Mouse (Mus musculus): Measurements from ENCODE around the gene Impdh2.

The Impdh2 gene

GRCm38 (mm10) chr9:108560227-108560841, at the start of gene Impdh2:
Gene Impdh2, plus strand, starts transcription at chr9:108560286.
- peak; percentile 87 for DNase-seq (ENCODE audit: low spot score)

DNA sequence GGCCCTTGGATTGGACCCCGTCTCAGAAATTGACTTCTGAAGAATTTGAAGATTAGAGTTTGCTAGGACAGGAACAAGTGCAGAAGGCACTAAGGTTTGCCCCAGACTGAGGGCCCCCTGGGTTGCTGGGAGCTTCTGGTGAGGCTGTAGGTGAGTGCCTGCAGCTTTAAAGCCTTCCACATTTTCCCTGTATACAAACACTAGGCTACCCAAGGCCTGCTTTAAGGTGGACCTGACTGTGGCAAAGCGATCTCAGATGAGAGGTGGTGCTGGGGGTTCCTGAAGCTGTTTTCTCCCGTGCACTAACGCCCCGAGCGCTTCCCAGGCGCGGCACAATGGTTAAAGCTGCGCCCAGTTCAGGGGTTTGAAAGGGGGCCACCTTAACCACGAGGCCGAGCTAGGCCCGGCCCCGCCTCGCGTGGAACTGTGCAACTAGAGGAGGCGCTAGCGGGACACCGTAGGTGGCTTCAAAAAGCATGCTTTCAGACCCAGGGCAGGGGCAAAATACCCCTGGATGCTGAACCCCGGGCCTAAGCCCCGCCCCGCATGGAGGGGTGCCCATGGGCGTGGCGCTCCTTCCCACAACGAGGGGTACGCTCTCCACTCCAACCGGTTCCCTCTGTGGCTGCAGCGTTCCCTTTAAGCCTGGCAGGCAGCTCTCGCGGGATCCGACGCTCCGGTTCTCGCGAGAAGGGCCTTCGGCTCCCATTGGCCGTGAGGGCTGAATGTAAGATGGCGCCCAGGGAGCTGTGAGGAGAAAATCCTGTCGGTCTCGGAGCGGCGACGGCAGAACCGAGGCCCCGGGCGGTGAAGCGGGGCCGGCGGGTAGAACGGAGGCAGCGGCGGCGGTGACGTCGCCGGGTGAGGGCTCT, 43.5 kb upstream of the Impdh2 start, which contains the start of gene Qrich1:
Qrich1 (plus strand) TSS at position 427 of the 872 bp plus-strand sequence.
- DNase-seq (ENCODE audit: low spot score), result peak; percentile 90

- peak; percentile 79 for DNase-seq (ENCODE audit: low spot score)
Observed at GRCm38 (mm10) chr9:108517253-108517930, 42.7 kb upstream of the Impdh2 start.

DNA sequence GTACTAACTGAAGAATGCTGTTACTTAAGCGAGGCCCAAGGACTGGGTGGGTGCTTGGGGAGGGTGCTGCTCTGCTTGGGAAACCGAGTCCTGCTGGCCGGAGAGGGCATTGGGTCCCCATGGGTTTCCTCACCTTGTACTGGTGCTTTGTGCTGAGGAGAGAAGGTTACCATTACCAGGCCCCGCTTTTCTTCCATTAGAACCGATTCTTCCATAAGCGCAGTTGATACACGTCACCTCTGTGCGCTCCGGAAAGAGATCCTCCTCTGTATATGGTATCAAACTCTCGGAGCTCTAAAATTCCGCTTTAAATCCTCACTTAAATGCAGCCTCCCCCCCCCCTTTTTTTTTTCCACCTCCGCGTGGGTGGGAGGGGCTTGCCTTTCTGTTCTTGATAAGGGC, 42.2 kb upstream of the Impdh2 start:
- no peak for DNase-seq (ENCODE audit: low spot score)

DNA sequence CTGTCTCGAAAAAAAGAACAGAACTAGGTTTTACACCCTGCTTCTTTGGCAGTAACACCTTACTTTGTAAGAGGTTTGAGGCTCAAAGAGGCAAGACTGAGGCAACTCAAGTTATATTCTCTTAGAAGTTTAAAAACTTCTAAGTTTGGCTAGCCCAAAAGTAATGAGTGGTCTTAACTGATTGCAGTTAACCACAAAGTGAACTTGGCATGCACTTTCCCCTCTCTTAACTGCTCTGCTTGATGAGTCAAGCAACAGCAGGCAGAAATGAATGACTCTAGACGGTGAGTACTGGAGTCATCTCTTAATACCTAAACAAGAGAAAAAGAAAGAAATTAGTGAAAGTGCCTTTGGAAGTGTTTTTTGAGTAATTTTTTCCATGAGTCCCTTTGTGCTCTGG, 38.5 kb upstream of the Impdh2 start:
- DNase-seq (ENCODE audit: low spot score), result no peak

DNA sequence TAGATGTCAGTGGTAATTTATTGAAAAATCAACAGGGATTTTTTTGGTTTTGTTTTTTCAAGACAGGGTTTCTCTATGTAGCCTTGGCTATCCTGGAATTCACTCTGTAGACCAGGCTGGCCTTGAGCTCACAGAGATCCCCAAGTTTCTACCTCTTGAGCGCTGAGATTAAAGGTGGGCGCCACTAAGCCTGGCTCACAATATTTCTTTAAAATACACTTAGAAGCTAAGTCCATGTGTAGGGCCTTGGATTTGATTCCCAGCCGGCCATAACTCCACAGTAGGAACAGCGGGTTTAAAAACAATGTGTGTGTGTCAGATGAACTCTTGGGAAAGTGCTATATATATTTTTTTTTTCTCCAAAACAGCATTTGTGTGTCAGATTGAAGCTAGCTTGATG, 36.7 kb upstream of the Impdh2 start:
- no peak for DNase-seq (ENCODE audit: low spot score)

DNA sequence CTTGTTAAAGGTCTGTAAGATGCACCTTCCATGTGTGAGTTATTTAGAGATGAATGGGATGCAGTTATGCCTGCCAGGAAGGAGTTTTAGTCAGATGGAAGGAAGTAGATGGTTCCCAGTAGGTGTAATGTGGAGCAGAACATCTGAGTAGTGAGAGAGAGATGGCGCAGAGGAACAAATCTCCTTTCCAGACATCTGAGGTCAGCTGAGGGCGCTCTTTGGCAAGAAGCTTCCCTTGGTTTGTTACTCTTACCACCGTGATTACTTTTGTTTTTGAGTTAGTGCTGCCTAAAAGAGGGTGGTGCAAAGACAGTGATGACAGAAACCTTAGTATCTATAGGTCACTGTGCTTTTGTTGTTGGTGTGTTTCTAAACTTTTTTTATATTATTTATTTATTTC, 34.7 kb upstream of the Impdh2 start:
- DNase-seq (ENCODE audit: low spot score), result no peak

- no peak for DNase-seq (ENCODE audit: low spot score)
Observed at GRCm38 (mm10) chr9:108530954-108531353, 29.1 kb upstream of the Impdh2 start.

GRCm38 (mm10) chr9:108531496-108531895, 28.6 kb upstream of the Impdh2 start:
- no peak for DNase-seq (ENCODE audit: low spot score)

- no peak for DNase-seq (ENCODE audit: low spot score)
Observed at GRCm38 (mm10) chr9:108540846-108541245, 19.2 kb upstream of the Impdh2 start.

- DNase-seq (ENCODE audit: low spot score), result no peak
Observed at GRCm38 (mm10) chr9:108545986-108546385, 14.1 kb upstream of the Impdh2 start.

DNA sequence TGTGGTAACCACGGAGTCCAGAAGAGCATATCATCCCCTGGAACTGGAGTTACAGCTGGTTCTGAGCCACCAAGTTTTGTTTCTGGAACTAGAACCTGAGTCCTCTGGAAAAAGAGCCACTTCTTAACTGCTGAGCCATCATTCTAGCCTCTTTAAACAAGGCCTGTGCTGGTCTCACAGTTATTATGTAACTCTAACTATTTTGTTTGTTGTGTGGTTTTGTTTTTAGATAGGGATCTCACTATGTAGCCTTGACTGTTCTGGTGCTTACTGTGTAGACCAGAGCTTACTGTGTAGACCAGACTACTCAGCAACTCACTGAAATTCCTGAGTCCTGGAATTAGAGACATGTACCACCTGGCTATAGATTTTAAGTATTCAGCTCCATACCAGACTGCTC, 13.2 kb upstream of the Impdh2 start:
- no peak for DNase-seq (ENCODE audit: low spot score)

GRCm38 (mm10) chr9:108559169-108559568, 917 bp upstream of the Impdh2 start:
- DNase-seq (ENCODE audit: low spot score), result no peak

DNA sequence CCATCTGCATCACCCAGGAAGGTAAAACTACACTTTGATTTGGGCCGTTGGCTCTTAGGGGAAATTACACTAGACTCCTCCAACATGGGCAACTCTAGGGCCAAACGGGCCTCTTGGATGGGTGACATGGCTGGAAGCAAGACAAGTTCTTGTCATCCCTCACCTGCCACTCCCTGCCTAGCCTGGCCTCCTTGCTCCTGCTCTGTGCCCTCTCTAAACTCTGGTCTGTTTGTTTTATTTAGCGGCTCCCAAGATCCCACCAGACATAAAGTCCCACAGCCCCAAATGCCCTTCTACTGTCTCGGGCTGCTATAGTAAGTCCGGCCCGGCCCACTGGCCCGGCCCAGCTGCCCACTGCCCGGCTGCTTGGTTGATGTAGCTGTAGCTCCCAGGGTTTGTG, 3.6 kb downstream of the Impdh2 start:
- DNase-seq (ENCODE audit: low spot score), result no peak

DNA sequence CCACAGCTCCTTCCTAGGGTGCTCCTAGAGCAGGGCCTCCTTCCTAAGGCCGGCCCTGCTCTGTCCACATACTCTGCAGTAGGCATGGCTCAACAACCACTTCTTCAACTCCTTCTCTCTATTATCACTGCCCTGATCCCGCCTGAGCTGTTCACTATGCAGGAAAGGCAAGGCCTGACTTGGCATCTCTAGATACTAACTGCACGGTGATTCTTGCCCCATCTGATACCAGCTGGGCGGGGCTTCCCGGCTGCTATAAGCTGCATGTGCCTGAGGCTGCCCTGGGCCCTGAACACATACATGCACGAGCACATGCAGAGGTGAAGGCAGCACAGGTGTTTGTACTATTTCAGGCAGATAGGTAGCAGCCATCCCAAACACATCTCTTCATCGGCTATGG, 4.0 kb downstream of the Impdh2 start:
- DNase-seq (ENCODE audit: low spot score), result no peak

DNA sequence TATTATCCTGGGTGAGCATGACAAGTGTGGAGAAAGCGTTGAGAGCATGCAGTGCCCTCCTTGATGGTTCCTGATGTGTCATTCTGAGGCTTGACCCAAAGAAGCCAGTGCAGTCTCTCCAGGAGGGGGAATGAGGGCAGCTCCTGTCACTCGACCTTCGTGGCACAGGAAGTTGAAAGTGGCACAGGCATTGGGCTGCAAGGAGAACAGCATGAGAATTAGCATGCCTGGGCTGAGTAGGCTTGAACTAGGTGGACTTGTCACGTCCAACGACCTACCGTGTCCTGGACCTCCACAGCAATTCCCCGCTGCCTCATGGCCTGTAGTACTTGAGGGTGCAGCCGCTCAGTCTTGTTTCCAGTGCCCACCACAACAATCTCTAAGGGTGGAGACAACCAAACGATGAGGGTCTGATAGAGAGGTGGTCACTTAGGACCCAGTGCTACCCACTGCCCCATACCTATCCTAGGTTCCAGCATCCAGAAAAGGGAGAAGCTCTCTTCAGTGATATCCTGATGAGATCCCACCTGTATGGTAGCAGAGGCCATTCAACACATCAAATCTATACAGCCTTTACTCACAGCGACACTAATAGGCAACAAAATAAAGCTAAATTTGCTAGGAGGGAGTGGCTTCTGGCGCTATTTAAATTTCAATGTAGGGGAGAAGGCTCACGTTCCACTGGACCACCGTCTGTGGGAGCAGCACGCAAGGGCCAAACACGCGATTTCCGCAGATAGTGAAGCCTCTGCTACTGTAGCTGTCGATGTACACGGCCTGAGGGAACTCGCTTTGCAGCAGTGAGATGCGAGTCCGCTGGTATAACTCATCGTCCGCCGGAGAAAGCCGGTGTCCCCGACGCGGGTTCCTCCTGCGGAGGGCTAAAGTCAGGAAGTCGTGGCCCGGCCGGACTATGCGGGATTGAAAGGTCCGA, 6.1 kb downstream of the Impdh2 start:
- DNase-seq (ENCODE audit: low spot score), result no peak

DNA sequence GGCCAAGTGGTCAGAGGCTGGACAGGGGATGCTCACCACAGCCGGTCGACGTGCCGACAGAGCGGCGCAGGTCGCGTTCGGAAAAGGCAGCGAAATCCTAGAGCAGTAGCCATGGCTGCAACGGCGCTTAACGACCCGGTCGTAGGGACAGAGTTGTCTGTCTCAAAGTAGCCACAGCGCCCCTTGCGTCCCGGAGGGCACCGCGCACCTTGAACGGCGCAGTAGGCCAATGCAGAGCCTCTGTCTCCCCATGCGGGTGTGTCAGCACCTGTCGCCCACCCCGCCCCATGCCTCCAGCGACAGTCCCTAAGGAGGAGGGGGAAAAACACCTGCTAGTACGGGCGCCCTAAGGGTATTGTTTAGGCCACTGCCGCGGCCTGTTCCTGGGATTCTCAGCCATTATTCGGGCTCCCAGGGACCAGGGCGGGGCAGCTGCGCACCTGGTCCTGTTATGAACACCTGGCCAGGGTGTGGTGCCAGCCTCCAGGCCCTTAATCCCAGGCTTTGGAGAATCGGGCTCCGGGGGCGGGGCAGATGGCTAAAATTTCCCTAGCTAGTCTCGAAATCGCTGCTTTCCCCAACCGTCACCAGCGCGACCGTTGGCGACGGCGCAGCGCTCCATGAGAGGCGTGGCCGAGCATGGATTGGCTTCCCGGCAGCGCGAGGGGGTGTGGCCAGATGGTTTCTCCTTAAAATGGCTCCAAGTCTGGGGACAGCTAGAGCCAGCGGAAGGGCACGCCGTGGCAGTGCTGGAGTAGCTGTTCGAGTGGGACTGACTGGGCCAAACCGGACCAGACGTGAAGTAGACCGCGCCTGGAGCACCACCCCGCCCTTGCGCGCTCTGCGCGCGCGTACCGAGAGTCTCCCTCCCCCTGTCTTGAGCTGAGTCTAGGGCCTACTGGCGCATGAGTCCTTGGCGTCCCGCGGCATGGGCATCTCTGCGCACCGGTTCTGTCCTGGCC, 7.0 kb downstream of the Impdh2 start, which contains the start of gene Ndufaf3:
Ndufaf3 (minus strand) TSS at position 620 of the 962 bp plus-strand sequence.
- DNase-seq (ENCODE audit: low spot score), result peak; percentile 92

DNA sequence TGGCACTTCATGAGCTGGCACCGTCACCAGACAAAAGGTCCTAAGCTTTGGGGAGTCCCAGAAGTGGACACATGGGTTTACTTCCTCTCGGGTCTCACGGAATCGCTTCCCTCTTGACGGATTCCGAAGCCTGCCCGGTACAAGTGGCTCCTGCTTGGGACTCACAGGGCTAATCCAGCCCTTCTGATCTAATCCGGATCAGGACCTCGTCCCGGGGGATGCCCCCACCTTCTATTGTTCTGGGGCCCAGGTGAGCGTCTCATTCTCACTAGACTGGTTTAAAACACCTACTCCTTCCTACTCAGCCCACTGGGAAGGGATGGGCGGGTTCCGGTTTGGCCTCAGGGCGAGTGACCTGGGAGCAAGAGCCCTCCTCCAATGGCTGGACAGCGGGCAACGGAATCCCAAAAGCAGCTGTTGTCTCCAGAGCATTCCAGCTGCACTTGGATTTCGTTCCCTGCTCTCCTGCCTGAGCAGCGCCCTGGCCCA, 7.9 kb downstream of the Impdh2 start:
- DNase-seq (ENCODE audit: low spot score), result peak; percentile 25

DNA sequence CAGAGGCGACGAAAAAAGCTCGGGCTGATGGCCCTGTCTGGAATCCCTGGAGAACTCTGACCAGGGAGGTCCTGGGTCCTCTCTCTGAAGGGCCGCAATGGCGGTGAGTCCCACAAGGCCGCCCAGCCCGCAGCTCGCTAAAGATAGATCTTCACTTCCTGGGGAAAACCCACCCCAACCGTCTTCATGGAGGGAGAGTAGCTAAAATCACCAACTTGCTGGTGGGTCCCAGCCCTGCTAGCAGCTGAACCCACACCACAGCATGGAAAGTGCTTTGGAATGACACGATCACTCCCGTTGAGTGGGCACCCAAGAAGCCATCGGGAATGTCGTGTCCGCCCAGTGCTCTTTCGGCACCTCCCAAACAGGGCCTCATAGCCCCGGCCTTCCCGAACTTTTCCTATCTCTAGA, 8.4 kb downstream of the Impdh2 start:
- no peak for DNase-seq (ENCODE audit: low spot score)

Measured in urinary bladder, postnatal 25 days (tissue).